Mouse (Mus musculus): ENCODE results near the gene Tex38.

Tex38 gene

GRCm38 (mm10) chr4:115780918-115781317 lies at the start of gene Tex38:
Gene Tex38, minus strand, starts transcription at chr4:115781018.
- DNase-seq (ENCODE audit: extremely low spot score, low read depth, low spot score): no peak

DNA sequence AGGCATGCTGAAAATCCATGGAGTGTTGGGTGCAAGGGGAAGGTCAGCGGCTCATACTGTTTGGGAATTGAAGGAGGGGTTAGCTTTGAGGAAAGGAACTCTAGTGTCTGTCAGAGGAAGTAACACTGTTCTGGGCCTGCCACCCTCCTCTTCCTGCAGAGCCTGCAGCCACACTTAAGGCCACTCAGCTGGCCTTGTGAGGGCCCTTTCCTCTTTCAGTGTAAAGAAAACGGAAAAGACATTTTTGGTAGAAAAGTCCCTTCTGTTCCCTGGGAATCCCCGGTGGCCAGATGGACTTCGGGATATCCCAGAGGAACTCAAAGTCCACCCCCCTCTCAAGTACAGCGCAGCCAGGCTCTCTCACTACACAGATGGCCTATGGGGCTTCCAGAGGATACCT lies 49.7 kb upstream of the Tex38 start:
- DNase-seq (ENCODE audit: extremely low spot score, low read depth, low spot score): no peak

DNA sequence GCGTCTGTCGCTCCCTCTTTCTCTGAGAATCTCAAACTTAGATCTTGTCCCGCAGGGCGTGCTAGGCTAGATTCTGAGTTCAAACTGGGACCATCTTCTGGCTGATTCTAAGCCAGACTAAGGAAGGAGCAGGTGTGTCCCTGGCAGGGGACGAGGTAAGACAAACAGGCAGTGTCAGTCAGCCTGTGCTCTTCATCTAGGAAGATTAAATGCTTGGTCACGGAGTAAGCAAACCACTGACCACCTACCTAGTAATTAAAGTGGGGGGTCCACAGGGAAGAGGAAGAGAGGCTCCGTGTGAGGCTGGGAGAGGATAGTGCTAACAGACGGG lies 47.7 kb upstream of the Tex38 start:
- no peak for DNase-seq (ENCODE audit: extremely low spot score, low read depth, low spot score)

DNA sequence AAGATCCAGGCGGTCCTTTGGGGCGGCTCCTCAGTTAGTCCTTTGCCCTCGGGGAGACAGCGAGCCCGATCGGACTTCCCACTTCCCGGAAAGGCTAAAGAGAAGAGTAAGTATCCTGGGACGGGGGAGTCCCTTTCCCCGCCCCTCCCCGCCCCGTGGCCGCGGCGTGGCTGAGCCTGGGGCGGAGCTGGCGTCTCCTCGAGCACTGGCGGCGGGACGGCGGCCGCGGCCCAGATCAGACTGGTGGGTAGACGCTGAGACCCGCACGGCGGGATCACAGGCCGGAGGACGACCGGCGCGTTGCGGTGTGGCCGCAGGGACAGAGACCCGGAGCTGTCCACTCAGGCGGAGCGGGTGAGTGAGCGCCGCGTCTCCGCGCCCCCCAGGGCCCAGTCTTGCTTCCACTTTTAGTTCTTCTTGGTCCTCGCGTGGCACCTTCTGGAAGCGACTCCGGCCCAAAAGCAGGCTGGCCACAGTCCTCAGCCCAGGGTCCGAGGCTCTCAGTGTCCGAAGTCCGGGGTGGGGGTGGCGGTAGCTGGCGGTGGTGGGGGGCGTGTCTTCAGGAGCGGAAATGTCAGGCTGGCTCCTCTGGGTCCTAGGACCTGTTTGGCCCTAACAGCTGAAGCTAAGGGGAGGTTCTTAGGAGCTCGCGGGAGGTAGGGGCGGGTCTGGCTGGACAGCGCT lies 47.2 kb upstream of the Tex38 start, which contains the start of gene Mob3c:
Gene Mob3c, plus strand, starts transcription at position 205 of the 684 bp plus-strand sequence.
- DNase-seq (ENCODE audit: extremely low spot score, low read depth, low spot score): no peak

GRCm38 (mm10) chr4:115827535-115827887 lies 46.7 kb upstream of the Tex38 start:
- no peak for DNase-seq (ENCODE audit: extremely low spot score, low read depth, low spot score)

- no peak for DNase-seq (ENCODE audit: extremely low spot score, low read depth, low spot score)
Observed at GRCm38 (mm10) chr4:115827066-115827465, 46.2 kb upstream of the Tex38 start.

DNA sequence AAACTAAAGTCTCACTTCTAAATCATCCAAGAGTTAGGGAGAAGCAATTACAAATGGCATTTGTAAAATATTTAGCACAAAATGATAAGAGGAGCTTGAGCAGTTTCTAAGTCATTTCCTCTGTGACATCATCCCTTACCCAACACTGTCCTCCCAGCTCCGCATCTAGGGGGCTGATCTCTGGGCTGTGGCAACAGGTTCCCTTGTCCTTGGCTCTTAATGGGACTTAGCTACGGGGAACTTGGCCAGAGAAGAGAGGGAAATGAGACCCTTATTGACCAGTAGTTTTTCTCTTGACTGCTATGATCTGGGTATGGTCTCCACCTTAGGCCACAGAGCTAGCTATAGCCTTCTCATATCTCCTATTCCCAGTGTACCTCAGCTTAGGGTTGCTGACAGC lies 44.5 kb upstream of the Tex38 start:
- DNase-seq (ENCODE audit: extremely low spot score, low read depth, low spot score): no peak

DNA sequence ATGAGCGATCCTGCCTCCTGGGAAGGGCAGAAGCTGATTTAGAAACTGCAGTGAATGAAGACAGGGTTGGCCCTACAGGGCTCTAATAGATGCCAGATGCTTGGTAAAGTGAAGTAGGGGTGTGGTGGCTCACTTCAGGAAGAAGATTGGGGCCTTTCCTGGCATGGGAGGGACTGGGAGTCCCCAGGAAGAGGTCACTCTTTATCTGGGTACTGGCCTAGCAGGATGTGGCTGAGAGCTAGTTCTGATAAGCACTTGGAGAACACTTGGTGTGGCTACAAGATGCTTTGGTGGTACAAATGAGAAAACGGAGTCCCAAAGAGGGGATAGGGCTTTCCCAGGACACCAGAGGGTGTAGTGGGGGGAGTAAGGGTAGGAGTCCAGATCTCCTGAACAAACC lies 43.4 kb upstream of the Tex38 start:
- DNase-seq (ENCODE audit: extremely low spot score, low read depth, low spot score): no peak

GRCm38 (mm10) chr4:115821928-115822327 lies 41.1 kb upstream of the Tex38 start:
- no peak for DNase-seq (ENCODE audit: extremely low spot score, low read depth, low spot score)

- no peak for DNase-seq (ENCODE audit: extremely low spot score, low read depth, low spot score)
Observed at GRCm38 (mm10) chr4:115821431-115821830, 40.6 kb upstream of the Tex38 start.

DNA sequence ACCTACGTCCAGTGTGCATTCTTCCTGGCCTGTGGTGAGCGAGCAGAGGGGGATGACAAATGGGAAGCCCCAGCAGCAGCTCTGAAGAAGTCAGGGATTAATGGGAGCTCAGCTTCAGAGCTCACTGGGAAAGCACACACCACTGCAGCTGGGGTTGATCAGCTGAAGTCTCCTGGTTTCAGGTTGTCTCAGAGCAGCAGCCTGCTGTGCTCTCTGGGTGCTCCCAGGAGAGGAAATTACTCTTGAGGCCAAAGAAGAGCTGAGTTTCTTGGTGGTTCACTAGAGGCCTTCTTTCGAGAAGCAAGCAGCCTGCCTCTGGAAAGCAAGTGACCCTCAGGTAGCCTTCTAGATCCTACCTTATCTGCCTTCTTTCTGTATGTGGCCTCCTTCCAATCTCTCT lies 40.1 kb upstream of the Tex38 start:
- DNase-seq (ENCODE audit: extremely low spot score, low read depth, low spot score): no peak

- no peak for DNase-seq (ENCODE audit: extremely low spot score, low read depth, low spot score)
Observed at GRCm38 (mm10) chr4:115820199-115820598, 39.4 kb upstream of the Tex38 start.

DNA sequence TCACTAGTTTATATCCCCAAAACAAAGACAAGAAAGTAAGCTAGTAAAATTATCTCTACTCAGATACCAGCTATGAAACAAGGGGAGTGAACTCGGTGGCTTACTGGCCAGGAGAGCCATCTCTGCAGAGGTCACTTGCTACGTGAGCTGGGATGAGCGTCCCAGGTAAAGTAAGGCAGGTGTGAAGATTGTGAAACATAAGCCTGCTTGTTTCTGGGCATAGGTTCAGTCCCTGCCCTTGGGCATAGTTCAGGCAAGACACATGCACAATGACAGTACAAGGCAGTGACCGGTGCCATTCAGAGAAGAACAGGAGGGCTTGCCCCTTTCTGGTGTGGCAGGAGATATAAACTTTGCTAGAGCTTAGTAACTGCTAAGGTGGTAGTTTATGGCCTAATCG lies 34.8 kb upstream of the Tex38 start:
- no peak for DNase-seq (ENCODE audit: extremely low spot score, low read depth, low spot score)

GRCm38 (mm10) chr4:115812326-115812725 lies 31.5 kb upstream of the Tex38 start:
- no peak for DNase-seq (ENCODE audit: extremely low spot score, low read depth, low spot score)

DNA sequence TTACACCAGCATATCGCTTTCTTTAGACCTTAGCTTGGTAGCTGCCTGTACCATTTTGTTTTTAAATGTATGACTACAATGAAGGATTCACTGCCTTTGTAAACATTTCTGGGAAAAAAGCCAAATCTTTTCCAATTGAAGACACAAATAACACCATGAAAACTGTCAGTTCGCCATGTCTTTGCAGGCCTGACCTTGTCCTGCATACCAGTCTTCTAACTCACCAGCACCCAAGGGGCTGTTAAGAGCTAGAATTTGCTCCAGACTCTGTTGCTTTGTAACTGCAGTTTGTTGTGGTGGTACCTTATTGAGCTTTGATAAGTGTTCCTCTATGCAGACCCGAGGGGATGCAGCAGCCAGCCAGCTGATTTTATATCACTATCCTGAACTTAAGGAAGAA lies 19.2 kb upstream of the Tex38 start:
- DNase-seq (ENCODE audit: extremely low spot score, low read depth, low spot score): no peak

DNA sequence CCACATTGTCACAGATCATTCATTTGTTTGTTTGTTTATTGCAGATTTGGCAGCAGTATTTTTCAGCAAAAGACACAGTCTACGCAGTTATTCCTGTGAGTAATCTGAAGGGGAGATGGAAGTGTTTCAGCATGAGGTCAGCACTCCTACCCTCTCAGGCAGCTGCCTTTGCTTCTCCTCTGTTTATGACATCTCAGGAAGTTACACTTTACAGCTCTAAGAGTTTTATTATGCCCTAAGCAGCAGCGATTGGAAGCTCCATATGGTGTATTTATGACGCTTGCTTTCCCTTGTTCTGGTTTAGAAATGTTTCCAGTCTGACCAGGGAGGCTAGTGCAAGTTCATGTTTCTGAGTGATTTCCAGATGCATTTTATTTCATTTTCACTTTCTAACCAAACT lies 14.5 kb upstream of the Tex38 start:
- no peak for DNase-seq (ENCODE audit: extremely low spot score, low read depth, low spot score)

- no peak for DNase-seq (ENCODE audit: extremely low spot score, low read depth, low spot score)
Observed at GRCm38 (mm10) chr4:115790864-115791263, 10.0 kb upstream of the Tex38 start.

- no peak for DNase-seq (ENCODE audit: extremely low spot score, low read depth, low spot score)
Observed at GRCm38 (mm10) chr4:115785511-115786034, 4.8 kb upstream of the Tex38 start.

- DNase-seq (ENCODE audit: extremely low spot score, low read depth, low spot score): no peak
Observed at GRCm38 (mm10) chr4:115784769-115785510, 4.1 kb upstream of the Tex38 start, which contains the start of gene Atpaf1. Gene Atpaf1, plus strand, starts transcription at chr4:115784812.

GRCm38 (mm10) chr4:115782026-115782805 lies 1.4 kb upstream of the Tex38 start:
- DNase-seq (ENCODE audit: extremely low spot score, low read depth, low spot score): no peak

GRCm38 (mm10) chr4:115780269-115780668 lies 549 bp downstream of the Tex38 start:
- no peak for DNase-seq (ENCODE audit: extremely low spot score, low read depth, low spot score)

DNA sequence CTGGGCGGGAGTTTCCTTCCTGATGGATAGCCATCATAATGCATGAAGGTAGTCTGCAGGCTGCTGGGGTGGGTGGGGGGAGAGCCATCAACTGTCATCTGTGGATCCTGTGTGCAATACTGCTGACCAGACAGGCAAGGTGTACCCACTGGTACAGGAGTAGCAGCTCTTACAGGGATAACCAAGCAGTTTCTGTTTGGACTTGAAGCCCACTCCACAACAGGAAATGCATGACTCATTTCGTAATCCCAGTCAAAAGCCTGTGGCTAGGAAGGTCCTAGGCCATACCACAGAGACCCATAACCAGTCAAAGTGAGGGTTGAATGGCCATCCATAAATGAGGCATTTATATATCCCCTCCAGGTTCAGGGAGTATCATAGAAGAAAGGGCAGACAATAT lies 3.2 kb downstream of the Tex38 start:
- DNase-seq (ENCODE audit: extremely low spot score, low read depth, low spot score): no peak

Measured in hindlimb bud, embryonic 11.5 days (tissue).